Mouse (Mus musculus) retina, embryonic 14.5 days (tissue): ENCODE data around the gene Zdhhc14.

Source experiments
- DNase-seq: peaks from one replicate; pipeline ENCODE4 v3.0.0-alpha.2; 2015; ENCODE audit warnings: low spot score

Gene Zdhhc14

DNA sequence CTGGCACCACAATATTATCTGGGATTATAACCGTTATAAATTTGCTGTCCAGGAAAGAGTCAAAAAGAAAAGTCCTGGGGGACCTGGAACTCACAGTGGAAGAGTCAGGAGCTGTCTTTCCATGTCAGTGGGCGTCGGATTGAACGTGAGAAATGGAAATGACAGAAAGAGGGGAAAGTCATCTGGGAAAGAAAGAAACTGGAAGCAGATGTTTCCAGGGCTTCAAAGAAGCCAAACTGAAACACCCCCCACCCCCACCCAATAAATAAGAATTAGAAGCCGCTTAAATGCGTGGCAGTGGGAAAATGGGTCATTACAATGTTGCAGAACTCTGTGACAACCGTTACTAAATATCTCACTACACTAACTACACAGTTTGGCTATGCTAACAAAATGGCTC is 176.6 kb downstream of the Zdhhc14 start:
- peak; percentile 71 for DNase-seq

DNA sequence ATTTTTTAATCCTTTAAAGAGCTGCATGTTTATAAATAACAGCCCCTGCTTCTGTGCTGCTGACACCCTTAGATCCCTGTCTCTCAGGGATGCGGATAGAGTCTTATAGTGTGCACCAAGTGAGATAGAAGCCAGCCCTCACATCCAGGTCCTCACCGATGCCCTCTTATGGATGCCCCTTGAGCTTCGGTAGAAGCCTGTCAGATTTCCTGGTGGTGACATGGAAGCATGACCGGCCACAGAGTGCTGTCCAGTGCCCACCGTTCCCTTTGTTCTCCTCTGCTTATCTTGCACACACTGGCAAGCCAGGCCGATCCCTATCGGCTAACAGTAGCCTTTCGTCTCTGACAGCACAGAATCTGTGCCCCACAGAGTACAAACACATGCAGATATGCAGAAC is 183.6 kb downstream of the Zdhhc14 start:
- peak; percentile 24 for DNase-seq

DNA sequence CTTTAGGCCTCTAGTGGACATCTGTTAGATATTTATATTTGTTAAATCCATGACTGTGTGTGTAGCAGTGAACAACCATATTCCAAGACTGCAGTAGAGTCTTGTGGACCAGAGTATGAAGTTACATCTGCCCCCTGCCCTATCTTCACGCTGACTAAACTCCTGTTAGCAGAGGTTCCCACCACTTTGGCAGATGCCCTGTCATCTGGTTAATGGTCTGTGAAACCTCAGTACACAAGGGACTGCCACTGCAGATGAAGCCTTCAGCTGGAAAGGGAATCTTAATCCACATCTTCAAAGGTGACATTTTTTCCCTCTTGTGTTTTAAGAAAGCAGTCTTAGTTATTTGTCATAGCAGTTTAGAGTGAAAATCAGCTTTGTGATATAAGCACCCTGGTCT is 187.0 kb downstream of the Zdhhc14 start:
- DNase-seq = peak; percentile 72

- DNase-seq = no peak
Measured at GRCm38 (mm10) chr17:5685324-5685723, 193.0 kb downstream of the Zdhhc14 start.

DNA sequence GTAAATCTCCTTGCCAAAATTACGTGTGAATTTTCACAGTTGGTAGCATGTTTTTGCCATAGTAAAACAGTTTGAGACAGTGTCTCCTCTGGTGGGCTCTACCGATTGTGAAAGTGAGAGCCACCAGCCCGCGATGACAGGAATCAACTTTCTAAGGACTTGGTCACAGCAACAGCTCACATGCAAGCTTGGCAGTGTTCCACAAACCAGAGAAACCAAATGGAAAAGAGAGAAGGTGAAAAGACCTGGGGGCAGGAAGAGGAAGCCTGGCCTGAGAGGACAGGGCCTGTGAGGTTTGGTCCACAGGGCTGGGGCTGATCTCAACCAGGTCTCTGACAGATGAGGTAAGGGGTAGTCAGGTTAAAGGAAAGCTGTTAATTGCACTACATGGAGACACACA is 195.5 kb downstream of the Zdhhc14 start:
- no peak for DNase-seq

DNA sequence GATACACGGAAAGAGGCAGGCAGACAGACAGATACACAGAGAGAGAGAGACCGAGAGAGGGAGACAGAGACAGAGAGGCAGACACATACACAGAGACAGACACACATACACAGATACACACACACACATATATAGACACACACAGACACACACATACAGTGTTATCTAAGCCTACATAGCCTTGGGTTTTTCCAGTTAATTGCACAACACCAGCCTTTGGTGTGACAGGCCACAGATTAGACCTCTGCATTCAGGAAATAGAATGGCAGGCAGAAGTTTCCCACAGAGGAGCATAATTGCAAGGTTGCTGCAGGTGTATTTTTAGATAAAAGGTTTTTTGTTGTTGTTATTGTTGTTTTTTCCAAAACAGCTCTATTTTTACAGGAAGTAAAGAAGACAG is 195.9 kb downstream of the Zdhhc14 start:
- no peak for DNase-seq

DNA sequence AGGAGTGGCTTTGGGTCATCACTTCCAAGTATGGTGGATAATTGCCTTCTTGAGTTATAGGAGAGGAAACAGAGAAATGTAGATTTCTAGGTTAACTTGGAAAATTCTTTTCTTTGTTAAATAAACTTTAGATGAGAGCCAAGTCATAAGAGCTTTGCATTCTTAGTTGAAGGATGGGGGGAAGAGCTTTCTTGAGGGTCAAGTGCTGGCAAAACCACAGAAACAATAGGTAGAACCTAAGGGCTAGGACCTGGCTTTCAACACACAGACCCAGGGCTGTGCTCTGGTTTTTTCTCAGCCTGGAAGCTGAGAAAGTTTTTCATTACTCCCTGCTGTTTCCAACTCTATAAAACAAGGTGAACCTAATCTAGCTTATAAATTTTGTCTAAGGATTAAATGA is 196.3 kb downstream of the Zdhhc14 start:
- no peak for DNase-seq

GRCm38 (mm10) chr17:5690746-5691535 is 198.6 kb downstream of the Zdhhc14 start:
- DNase-seq = no peak

- DNase-seq = no peak
Measured at GRCm38 (mm10) chr17:5692661-5693060, 200.3 kb downstream of the Zdhhc14 start.

- no peak for DNase-seq
Measured at GRCm38 (mm10) chr17:5693256-5693655, 200.9 kb downstream of the Zdhhc14 start.

- no peak for DNase-seq
Measured at GRCm38 (mm10) chr17:5698447-5699096, 206.2 kb downstream of the Zdhhc14 start.

GRCm38 (mm10) chr17:5710320-5711104 is 218.2 kb downstream of the Zdhhc14 start:
- peak; percentile 46 for DNase-seq

DNA sequence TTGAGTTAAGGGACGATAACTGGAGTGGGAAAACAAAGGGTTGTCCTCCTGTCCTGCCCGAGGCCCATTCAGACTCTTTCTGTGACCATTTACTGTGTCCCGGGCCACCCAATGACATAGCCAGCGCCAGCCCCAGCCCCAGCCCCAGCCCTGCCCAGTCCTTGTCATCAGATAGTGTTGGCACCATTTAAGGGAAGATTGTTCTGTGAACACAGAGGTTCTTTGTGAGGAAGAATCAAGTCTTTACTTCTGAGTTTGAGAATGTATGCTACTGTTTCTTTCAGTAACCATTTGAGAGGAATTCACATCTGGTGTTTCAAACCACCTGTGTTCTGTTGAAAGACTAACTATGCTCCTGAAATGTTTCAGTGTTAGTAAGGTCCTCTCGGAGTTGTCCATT is 219.5 kb downstream of the Zdhhc14 start:
- no peak for DNase-seq

GRCm38 (mm10) chr17:5713141-5713540 is 220.8 kb downstream of the Zdhhc14 start:
- peak; percentile 48 for DNase-seq

DNA sequence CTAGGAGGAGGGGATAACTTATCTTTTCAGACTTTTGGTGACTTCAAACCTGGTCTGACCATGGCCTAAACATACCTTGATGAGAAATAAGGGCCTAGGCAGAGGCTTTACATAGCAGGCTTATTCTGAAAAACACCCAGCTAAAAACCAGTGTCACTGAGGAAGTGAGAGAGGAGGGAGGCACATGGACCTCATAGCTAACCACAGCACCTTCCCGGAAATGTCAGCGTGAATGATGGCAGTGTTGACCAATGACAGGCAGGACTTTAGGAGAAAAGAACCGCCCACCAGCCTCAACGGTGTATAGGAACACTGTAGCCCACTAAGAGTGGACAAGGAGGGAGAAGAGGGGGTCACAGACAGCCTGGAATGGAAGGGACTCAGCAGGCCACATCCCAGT is 224.6 kb downstream of the Zdhhc14 start:
- no peak for DNase-seq

DNA sequence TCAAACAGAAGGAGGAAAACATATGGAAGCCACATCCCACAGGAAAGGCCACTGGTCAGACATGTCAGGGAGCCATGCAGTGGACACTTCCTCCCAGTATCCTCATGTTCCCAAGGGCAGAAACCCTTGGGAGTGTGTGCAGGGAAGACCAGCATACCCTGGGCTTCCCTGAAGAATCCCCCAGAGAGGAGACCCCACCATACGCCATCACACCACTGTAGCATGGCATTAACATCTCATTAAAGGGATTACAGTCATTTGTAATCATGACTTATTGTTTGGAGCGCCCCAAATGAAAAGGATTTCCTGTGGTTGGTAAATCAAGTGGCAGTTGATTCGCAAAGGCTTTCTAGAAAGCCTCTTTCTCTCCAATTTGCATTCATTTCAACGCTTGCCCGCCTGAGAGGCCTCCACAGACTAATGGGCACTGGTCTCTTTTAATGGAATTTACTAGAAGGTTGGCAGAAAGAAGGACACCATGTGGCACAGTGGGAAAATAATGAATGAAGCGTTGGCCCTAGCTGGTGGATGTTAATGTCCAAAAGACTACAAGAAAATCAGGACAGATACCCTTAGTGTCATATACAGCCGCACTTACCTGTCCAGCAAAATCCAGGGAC is 226.5 kb downstream of the Zdhhc14 start:
- DNase-seq = no peak

GRCm38 (mm10) chr17:5722802-5723201 is 230.4 kb downstream of the Zdhhc14 start:
- DNase-seq = no peak

DNA sequence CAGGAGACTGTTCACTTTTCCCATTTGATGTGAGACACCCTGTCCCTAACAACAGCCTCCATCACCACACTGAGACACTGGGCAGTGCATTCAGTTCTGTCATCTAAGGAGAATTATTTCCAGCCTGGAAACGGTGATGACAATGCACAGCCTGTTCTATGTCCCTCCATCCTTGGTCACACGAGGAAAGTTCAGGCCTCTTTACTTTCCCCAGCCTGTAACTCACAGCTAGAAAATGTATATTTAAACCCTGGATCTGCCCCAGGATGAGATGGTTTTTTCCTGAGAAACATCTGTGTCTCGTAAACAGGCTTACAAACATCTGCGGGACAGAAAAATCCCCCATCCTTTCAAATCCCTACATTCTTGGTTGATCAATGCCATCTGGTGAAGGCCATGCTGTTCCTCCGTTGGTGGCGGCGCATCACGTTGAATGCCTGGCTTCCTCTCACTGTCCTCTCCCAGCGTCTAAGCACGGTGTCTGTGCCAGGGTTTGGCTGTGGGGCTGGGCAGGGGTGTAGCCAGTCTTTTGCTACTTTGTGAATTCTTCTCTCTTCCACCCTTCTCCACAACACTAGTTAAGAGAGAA is 231.3 kb downstream of the Zdhhc14 start:
- no peak for DNase-seq

DNA sequence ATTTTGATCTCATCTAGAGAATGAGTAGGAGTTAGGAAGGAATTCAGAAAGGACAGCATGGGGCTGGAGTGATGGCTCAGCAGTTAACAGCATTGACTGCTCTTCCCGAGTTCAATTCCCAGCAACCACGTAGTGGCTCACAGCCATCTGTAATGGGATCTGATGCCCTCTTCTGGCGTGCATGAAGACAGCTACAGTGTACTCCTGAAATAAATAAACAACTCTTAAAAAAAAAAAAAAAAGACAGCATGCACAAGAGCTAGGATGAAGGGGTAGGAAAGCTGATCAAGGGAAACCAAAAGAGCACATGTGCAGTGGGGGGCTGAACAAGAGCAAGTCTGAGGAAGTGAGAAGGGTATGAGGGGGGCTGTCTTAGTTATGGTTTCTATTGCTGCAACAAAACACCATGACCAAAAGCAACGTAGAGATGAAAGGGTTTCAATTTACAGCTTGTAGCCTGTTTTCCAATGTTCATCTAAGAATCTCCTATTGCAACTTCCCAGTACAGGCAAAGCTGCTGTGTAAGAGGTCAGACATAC is 237.3 kb downstream of the Zdhhc14 start:
- no peak for DNase-seq

DNA sequence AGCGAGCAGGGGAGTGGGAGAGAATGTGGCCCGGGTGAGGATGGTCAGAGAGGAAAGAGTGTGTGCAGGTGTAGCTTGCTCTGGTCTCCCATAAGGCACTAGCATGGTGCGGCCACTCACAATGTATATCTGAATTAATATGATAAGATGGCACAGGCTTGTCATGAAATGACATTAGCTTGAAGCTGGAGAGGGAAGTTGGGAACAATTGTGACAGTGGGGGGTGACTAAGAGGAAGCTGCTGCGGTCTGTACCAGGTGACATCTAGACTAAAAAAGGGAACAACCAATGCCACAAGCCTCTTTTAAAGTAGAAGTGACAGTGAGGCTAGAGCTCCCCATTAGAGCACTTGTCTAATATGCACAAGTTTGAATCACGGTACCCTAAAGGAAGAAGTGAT is 238.2 kb downstream of the Zdhhc14 start:
- DNase-seq = no peak

GRCm38 (mm10) chr17:5733400-5733799 is 241.0 kb downstream of the Zdhhc14 start:
- DNase-seq = peak; percentile 62

- DNase-seq = no peak
Measured at GRCm38 (mm10) chr17:5741061-5741460, 248.7 kb downstream of the Zdhhc14 start.
